Mouse (Mus musculus): Measurements from ENCODE around the gene BC017158. TPM values are rescaled to one million over a fixed set of nuclear protein-coding genes. Genes with fewer than 3 reads are reported as not detected.

BC017158 gene
- total RNA-seq, 1 experiment from 2014 or later = 33.5 TPM

DNA sequence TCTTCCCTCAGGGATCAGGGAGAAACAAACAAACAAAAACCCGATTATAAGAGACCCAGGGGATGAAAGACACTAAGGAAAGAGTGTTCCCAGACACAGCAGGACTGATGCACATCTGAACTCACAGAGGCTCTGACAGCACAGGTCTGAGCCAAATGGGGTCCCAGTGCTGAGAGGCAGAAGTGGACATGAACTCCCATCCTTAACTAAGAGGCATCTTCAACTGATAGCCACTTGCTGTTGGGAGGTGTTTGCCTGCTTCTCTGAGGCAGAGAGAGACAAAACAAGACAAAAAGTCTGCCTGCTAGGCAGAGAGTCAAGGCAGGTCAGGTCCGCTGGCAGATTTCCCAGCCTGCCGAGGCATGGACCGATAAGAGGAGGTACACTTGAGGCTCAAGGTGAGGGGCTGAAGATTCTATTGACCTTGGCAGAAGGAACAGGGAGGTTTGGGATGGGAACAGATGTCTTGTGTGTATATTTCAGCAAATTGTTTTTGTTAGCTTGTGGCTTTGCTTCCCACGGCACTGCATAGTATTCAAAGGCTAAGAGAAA lies 41.1 kb downstream of the BC017158 start:
- DNase-seq = peak; percentile 38

DNA sequence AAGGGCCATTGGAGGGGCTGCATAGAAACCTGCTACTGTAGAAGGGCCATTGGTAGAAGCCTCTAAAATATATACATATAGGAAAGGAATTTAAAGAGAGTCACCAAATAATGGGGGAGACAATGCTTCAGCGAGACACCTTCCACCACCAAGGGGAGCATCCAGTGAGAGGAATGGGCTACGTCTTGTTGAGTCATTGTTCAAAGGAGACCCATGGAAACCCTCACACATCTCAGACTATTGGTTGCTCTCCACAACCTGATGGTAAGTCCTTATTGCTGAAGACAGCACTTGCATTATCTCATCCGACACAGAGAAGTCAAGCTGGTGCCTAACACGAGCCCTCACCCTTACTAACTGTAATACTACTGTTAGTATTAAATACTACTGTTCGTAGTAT lies 42.2 kb downstream of the BC017158 start:
- no peak for DNase-seq

GRCm38 (mm10) chr7:128254978-128255377 lies 43.0 kb downstream of the BC017158 start:
- DNase-seq = no peak

- DNase-seq = no peak
Observed at GRCm38 (mm10) chr7:128252609-128253008, 45.4 kb downstream of the BC017158 start.

DNA sequence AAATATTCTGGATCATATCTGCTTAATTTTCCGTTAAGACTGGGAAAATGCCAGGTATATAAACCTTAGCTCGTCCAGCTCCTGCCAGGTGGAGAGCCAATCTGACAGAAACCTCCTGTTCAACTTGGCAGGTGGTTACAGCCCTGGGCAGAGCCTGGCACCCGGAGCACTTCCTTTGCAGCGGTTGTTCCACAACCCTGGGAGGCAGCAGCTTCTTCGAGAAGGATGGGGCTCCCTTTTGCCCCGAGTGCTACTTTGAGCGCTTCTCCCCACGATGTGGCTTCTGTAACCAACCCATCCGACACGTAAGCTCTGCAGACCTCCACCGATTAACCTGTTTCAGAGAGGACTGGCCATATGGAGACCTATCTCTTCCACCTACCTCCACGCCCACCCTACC lies 46.0 kb downstream of the BC017158 start:
- no peak for DNase-seq

DNA sequence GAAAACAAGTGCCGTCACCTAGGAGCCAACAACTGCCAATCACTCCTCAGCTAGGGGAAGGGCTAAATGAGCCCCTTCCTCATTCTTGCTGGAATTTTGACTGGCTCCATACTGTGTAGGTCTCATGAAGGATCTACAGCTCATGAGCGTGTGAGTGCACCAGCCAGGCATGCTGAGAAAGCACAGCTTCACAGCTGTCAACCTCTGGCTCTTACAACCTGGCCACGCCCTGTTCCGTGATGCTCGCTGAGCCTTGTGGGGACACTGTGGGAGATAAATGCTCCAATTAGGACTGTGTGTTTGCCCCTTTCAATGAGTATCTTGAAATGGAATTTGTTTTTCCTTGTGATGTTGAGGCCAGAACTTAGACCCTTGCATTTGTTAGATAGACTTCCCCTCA lies 48.0 kb downstream of the BC017158 start:
- no peak for DNase-seq

- DNase-seq = no peak
Observed at GRCm38 (mm10) chr7:128248081-128249042, 49.6 kb downstream of the BC017158 start.

GRCm38 (mm10) chr7:128247443-128247842 lies 50.5 kb downstream of the BC017158 start:
- DNase-seq = peak; percentile 84

DNA sequence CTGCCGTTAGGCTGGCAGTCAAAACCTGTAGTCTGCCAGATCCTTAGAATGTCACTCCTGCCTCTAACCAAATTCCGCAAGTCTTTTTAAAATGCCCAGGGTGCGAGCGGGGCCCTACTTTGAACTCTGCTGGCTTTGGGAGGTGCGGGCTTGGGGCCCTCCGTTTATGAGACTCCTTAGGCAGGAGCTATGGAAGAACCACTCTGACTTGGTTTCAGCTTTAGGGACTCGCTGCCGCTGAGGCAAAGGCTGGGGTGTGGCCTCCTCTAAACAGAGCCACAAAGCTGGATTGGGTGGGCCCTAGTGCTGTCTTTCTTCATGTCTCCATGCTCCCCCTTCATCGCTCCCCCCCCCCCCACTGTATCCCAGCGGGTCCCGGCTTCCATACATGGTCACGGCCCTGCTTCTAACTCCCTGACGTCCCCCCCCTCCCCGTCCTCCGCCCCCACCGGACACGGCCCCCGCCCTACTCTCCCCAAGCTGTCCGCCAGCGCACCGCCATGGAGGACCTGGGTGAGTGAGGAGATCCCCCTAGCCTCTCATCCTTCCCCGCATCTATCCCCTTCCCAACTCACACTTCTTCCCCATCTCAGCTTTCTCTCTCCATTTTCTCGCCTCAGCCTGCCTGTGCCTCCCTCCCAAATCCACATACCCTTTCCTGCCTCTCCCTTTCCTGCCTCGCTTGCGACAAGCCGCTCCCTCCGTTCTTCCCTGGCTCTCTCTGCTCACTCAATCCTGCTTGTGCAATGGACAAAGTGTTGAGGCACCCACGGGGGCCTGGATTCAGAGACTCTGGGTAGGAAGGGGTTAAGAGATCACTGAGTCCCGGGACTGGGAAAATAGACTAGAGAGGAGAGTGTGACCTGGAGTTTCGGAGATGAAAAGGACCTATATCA lies 51.2 kb downstream of the BC017158 start, which contains the start of gene Tgfb1i1:
TSS of gene Tgfb1i1 (plus strand) at position 317 of the 896 bp plus-strand sequence.
- DNase-seq = peak; percentile 45

GRCm38 (mm10) chr7:128245547-128245946 lies 52.4 kb downstream of the BC017158 start:
- DNase-seq = no peak

- no peak for DNase-seq
Observed at GRCm38 (mm10) chr7:128244410-128245025, 53.5 kb downstream of the BC017158 start.

DNA sequence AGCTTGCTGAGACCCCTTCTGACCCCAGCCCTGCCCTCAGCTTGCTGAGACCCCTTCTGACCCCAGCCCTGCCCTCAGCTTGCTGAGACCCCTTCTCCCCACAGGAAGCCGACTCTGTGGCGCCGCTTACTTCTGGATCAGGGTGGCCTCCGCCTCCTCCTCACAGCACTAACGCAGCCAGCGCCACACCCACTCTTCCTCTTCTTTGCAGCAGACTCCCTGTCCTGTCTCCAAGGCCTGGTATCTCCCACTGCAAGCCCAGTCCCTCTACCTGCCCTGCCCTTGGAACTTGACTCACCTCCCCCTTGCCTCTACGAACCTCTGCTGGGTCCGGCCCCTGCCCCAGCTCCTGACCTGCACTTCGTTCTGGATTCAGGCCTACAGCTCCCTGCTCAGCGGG lies 54.0 kb downstream of the BC017158 start:
- DNase-seq = no peak

- DNase-seq = no peak
Observed at GRCm38 (mm10) chr7:128242331-128242730, 55.6 kb downstream of the BC017158 start.

GRCm38 (mm10) chr7:128240131-128240784 lies 57.7 kb downstream of the BC017158 start:
- DNase-seq = no peak

- DNase-seq = no peak
Observed at GRCm38 (mm10) chr7:128238991-128239390, 59.0 kb downstream of the BC017158 start.

DNA sequence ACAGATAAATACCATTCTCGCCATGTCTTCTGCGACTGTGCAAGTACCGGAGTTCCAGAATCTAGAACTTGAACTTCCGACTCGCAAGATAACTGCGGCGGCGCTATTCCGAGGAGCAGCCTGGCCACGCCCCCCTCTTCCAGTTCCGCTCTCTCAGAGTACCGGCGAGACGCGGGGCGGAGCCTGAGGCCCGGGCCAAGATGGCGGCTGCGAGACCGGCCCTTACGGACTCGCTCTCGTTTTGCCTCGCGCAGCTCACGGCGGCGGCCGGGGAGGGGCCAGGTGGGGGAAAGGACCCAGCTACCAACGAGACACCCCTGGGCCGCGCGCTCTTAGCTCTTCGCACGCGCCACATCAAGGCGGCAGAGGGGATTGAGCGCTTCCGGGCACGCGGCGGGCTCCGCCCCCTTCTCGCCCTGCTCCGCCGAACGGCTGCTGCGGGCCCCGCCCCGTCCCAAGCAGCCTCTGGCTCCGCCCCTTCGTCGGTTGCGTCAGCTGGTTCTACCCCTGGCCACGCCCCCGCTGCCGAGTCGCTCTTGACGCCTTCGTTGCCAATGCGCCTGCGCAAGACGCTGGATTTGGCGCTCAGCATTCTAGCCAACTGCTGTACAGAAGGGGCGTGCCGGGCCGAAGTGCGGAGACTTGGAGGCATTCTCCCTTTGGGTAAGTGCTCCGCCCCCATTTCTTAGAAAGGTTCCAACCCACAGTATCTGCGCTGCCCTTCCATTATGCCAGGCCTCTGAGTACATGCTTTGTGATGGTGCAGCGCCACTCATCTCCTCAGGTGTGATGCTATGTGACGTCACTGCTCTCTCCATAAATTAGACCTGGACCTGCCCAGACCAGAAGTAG lies 59.8 kb downstream of the BC017158 start, which contains the start of gene 9130023H24Rik:
TSS of gene 9130023H24Rik (minus strand) at position 105 of the 852 bp plus-strand sequence.
- DNase-seq = peak; percentile 100

DNA sequence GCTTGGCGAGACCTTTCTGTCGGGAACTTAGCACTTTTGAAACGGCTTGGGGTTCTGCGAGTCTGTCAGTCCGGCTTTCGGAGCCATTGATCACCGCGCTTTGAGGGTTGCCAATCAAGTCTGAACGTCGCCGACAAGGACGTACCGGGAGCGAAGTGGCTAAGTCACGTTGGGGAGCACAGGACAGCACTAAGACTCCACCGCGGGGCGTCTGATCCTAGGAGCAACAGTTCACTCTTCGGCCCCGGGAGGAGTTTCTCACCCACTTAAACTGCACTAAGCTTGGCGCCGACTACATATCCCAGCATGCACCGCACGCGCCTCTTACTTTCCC lies 60.4 kb downstream of the BC017158 start:
- DNase-seq = no peak

GRCm38 (mm10) chr7:128236856-128237592 lies 60.9 kb downstream of the BC017158 start, which contains the start of gene Armc5:
Gene Armc5 (plus strand): TSS chr7:128237342.
- DNase-seq = peak; percentile 86

- no peak for DNase-seq
Observed at GRCm38 (mm10) chr7:128236426-128236825, 61.5 kb downstream of the BC017158 start.

DNA sequence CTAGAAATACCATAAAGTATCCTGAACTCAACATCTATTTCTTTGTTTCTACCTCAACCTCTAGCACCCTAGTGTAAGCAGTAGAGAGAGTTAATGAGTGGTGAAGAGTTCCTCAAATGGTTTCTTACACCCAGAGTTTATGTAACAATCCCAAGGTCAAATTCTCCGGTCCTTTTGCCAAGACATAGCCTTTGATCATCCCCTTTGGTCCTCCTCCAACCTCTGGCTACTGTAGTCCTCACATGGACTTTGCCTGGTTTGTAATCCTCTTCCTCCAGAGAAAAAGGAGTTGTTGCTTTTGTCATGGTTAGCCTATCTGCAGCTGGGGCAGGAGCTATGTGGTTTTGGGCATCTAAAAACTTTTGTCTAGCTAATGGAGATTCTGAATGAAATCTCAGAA lies 62.5 kb downstream of the BC017158 start:
- no peak for DNase-seq

All from adrenal gland, postnatal 25 days (tissue).